Mouse (Mus musculus) bone marrow macrophage, adult 2 months (primary cell): ENCODE results near the gene Nol11.
A peak's percentile ranks its signal among the peaks of the same experiment; 100 is the strongest.

ENCODE experiments used
- CTCF ChIP-seq: IDR thresholded peaks from 2 replicates; pipeline ENCODE4 v1.5.1; 2012; ENCODE audit warnings: low read depth, mild to moderate bottlenecking, low read length, moderate library complexity
- POLR2A ChIP-seq: IDR thresholded peaks from 2 replicates; pipeline ENCODE4 v1.6.1; 2012; ENCODE audit warnings: mild to moderate bottlenecking, low read depth, low read length, borderline replicate concordance

GRCm38 (mm10) chr11:107132426-107132825 is 56.8 kb downstream of the Nol11 start:
- TF ChIP-seq POLR2A (no peak), CTCF (peak; percentile 4; the same call in 1 of the 2 replicates)
